Mouse (Mus musculus) NIH3T3 (cell line): Measurements from ENCODE around the gene Tnfsf12.
A peak's percentile ranks its signal among the peaks of the same experiment; 100 is the strongest.

Experiments used
- DNase-seq: peaks from one replicate; pipeline ENCODE4 v3.0.0-alpha.2; 2012; ENCODE audit warnings: low read depth

Tnfsf12 gene

DNA sequence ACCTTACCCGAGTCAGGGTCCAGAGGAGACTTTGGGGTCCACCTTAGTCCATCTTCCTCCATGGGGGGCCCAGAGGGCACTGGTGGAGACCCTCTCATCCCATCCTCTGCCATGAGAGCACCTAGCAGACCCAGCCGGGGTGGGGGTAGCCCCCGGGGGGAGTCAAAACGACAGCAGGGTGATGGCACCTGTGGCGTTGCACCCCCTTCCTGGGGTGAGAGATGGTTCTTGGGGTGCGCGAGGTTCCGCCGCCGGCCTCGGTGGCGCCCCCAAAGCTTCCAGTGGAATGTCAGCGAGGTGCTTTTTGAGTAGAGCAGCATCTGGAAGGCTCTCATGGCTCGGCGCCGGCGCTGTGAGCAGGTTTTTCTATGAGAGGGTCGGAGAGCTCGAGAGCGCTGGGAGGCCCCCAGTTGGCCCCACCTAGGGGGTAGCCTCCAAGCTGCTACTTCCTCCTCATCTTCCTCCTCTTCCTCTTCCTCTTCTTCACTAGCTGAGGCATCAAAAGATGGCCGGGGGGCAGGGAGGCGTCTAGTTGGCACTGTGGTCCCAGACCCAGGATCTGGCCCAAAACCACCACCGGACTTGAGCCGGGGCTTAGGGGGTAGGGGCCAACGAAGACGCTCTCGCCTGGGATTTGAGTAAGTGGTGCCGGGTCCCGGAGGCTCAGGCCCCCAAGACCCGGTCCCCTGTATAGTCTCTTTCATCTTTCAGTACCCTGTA, 15.4 kb downstream of the Tnfsf12 start:
- DNase-seq, result no peak

DNA sequence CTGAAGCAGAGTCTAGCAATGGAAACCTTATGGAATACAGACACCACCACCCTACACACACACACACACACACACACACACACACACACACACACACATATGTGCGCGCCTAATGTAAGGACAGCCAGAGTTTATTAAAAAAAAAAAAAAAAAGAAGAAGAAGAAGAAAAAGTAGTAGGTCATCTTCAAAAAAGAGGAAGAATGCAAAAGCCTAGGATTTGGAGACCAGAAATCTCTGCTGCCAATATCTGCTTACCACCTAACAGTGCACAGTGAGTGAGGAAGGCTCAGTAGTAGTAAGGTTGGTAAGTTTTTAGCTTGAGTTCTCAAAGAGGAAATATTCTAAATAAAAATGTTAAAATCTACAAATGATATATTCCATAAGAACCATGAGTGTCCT, 16.5 kb downstream of the Tnfsf12 start:
- DNase-seq, result no peak

DNA sequence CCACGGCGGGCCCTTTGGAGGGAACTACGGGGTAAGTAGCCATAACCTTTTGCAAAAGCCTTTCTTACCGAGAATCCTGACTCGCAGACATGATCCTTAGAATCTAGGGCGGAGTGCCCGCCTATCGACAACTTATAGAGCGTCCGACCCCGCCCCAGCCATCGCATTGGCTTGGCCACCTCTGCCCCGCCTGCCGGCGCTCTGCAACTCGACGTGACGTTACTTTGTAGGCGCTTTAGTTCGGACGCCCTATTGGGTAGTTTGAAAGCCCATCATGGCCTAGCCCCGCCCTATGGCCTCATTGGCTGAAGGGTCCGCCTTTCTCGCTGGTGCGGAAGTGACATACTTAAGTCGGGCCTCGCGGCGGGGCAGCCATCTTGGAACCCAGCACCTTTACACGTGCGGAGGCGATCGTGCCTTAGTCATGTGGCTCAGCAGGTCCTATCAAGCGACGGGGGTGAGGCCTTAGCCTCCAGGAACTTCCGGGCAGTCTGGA, 23.4 kb downstream of the Tnfsf12 start, which contains the start of gene Eif4a1:
Eif4a1 (minus strand) TSS at position 213 of the 496 bp plus-strand sequence.
- DNase-seq, result peak; percentile 100

DNA sequence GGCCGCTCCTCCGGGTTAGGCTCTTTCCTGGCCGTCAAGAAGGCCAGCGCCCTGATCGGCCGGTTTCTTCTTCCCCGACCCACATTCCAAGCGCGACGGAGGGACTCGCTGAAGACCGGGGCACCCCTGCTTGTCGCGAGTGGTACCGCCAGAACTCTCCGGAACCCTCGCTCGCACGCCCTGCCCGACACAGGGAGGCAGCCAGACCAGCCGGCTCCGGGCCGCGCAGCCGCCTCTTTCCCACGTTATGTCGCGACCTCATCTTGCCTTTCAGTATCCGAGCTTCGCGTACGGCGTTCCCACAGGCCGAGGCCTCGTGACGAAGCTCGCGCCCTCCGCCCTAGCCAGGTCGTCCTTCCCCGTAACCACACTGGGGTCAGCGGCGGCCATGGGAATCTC, 23.9 kb downstream of the Tnfsf12 start:
- no peak for DNase-seq

DNA sequence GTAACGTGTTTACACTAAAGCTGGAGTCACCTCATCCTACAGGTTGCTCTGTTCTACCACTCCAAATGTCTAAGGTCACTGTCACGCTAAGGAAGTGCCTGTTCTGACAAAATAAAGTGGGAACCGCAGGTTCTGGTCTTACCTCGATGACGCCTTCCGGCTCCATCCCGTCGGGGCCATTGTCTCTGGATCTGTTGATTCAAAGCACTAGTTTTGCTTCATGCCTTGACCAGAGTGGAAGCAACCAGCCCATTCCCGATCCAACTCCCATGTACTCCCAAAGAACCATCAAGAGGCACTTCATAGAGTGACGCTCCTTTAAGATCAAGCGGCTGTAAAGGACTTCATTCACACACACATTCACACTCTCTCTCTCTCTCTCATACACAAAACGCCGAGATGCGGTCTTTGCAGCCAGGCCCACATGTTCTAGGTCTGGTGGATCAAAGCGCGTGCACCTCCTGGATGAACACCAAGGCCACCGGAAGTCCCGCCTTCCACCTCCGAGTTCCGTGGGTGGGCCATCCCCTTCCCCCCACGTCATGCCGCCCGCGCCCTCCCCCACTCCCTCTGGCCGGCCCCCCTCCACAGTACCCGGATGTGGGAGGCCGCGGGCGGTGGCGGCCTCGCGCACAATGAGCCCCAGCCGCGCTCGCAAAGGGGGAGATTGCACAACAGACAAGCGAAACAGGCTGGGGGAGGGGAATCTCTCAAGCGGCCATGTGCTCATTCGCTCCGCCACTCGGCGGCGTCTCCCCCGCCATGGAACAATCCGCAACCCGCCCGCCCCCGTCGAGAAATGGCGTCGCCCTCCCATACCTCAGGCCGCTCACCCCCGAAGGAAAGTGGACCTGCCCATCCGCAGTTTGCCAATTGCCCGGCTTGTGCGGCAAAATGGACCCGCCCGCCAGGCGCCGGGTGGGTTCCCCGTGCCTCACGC, 24.6 kb downstream of the Tnfsf12 start:
- peak; percentile 99 for DNase-seq

DNA sequence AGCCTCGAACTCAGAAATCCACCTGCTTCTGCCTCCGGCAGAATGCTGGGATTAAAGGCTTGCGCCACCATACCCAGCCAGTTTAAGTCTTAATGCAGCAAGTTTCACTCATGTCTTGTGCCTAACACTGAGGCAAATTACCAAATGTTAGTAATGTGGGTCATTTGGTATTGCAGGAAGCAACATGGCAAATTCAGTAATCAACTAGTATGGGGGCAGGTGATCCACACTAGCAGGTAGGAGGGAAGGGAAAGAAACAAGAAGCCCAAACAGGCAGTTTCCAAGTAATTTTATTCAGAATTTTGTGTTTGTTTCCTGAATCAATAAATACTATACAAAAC, 29.0 kb downstream of the Tnfsf12 start:
- DNase-seq, result no peak

DNA sequence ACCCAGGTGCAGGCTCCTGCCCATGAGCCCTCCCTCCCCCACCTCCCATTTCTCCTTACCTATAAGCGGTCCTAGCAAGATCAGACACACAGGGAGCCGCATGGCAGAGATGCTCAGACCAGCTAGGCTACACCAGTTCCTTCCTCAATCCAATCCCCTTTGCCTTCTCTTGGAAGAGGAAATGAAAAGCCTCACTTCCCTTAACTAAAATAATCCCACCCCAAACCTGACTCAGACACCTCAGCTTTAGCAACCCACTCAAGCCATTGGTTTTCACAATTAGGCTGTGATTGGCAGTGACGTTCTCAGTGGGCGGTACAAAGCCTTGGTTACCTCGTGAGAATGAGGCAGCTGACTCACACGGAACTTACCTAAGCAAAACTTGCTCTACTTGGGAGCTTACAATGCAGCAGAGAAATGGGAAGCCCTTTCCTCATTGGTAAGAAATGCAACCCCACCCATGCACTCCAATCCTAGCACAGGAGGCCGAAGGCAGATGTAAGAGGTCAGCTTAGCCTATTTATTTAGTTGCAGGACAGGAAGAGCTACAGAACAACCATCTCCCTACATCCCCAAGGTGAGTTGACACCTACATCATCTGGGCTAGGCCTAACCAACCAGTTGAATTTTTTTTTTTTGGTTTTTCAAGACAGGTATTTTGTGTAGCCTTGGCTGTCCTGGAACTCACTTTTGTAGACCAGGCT, 29.5 kb downstream of the Tnfsf12 start, which contains the start of gene Cd68:
Cd68 (minus strand) TSS at position 193 of the 704 bp plus-strand sequence.
- DNase-seq, result peak; percentile 85

DNA sequence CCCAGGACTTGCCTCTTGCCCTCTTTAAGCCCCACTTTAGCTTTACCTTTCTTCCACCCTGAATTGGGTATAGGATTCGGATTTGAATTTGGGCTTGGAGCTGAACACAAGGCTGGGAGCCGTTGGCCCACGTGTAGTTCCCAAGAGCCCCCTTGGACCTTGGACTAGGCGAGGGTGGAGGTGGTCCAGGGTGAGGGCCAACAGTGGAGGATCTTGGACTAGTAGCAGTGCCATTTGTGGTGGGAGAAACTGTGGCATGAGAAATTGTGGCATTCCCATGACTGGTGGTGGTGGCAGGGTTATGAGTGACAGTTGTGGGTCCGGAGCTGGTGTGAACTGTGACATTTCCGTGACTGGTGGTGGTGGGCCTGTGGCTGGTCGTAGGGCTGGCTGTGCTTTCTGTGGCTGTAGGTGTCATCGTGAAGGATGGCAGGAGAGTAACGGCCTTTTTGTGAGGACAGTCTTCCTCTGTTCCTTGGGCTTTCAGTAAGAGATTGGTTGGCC, 30.1 kb downstream of the Tnfsf12 start:
- no peak for DNase-seq

DNA sequence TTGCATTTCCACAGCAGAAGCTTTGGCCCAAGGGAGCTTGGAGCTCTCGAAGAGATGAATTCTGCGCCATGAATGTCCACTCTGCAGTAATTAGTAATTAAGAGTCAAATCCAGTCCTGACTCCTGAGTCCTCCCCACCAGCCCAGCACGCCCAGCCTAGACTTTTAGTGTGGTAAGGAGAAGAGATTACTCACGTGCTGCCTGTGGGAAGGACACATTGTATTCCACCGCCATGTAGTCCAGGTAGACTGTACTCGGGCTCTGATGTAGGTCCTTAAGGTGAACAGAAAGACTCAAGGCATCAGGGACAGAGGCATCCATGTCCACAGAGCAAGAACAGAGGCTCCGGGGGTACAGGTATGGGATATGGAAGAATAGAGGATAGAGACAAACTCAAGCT, 30.8 kb downstream of the Tnfsf12 start:
- DNase-seq, result no peak

DNA sequence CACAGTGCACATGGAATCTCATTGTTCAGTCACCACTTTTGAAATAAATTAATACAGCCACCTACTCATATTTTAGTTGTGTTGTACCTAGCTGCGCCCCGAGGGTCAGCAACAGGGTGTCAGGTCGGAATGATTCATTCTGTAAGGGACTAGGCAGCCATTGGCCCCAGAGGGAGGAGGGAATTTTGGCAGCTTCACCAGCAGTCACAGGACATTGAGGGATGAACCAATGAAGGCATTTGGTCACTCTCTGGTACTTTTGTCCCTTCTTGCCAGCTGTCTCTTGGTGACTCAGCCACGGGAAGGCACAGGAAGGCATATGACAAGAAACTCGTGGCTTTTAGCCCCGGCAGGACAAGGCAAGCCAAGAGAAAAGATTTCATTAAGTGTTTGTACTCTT, 31.9 kb downstream of the Tnfsf12 start:
- no peak for DNase-seq

DNA sequence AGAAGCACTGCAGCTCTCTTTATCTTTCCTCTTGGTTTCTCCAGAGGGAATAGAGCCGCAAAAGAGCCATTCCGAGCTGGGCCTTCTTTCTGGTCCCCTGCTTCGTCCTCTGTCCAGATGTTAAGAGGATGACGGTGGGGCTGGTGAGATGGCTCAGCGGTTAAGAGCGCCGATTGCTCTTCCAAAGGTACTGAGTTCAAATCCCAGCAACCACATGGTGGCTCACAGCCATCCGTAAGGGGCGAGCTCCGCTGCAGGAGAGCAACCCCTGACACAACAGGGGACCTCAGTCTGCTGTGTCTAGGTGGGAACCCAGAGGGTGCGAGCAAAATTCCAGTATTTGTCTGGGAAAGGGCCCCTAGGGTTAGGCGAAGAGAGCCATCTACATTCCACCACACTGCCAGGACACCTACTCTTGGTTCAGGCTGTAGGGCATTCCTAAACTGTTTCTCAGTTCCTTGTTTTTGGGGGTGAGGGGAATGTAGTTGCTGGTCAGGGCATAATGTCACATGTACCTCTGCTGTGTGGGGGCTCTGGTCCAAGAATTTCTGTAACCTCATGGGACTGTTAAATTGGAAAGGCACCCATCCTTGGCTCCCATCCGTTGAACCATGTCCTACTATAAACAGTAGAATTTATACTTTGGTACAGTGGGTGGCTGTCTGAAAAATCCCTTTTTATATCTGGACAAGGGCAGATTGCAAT, 32.5 kb downstream of the Tnfsf12 start:
- DNase-seq, result no peak

DNA sequence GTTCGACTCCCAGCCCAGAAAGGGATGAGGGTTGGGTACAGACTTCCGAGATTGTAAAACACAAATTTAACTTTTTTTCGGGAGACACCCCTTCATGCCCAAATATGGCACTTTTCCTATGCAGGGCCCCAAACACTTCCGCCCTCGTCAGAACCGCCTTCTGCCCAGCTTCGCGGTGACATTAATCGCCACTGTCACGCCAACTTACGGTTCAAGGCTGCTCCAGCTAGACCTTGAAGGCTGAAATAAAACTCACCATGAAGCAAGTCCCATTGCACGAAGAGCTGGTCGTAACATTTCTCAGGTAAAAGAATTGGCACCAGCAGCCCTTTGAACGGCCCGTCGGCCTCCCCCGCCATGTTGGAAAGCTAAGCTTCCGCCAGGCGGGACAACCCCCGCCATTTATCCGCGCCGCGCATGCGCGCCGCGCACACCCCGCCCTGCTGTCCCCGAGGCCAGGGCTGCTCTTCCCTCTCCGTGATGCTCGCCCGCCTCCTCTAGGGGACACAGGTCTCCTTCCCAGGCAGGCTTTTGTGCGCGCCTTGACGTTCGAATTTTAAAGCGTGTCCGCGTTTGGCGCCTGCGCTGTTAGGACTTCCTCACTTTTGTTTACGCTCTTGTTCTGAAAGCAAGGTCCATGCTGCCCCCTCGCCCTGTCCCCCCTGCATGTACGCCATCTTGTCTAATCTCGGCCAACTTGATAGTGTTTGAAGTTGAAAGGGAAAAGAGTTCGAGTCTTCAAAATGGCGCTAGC, 33.3 kb downstream of the Tnfsf12 start, which contains the start of gene Mpdu1:
Mpdu1 (minus strand) TSS at position 430 of the 754 bp plus-strand sequence.
- peak; percentile 98 for DNase-seq

DNA sequence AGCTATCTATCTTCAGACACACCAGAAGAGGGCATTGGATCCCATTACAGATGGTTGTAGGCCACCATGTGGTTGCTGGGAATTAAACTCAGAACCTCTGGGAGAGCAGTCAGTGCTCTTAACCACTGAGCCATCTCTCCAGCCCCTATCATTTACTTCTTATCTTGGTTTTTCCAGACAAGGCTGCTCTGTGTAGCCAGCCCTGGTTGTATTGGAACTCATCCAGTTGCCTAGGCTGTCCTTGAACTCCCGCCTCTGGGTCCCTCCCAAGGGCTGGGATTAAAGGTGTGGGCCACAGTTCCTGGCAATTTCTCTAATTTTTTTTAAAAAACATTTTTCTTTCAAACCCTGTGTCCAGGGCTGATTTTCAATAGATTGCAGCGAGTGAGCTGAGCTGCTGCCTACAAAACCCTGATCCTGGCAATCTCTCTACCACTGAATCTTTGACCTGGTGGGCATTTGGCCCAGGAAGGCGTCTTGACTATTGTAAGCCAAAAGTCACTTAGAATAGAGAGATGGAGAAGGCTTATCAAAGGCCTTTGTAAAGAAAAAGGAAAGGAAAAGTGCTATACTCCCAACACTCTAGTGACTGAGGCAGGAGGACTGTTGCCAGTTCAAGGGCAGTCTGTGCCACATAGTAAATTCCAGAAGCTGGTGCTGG, 34.3 kb downstream of the Tnfsf12 start:
- peak; percentile 58 for DNase-seq

DNA sequence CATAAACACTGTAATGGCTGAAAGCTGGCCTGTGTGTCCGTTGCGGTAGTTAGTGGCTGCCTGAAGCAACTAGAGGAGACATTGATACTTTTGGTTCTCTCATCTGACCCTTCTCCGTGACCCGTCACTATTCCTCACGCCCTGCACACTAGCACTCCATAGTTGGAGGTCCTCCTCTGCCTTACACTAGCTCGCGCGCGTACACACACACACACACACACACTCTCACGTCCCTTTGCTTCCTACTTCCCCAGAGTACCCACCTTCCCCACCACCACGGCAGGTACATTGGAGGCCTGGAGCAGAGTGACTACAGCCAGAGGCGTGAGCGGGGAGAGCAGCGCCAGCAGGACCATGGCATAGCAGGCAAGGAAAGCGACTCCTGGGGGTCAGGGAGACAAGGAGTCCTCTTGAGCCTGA, 38.2 kb downstream of the Tnfsf12 start:
- no peak for DNase-seq

DNA sequence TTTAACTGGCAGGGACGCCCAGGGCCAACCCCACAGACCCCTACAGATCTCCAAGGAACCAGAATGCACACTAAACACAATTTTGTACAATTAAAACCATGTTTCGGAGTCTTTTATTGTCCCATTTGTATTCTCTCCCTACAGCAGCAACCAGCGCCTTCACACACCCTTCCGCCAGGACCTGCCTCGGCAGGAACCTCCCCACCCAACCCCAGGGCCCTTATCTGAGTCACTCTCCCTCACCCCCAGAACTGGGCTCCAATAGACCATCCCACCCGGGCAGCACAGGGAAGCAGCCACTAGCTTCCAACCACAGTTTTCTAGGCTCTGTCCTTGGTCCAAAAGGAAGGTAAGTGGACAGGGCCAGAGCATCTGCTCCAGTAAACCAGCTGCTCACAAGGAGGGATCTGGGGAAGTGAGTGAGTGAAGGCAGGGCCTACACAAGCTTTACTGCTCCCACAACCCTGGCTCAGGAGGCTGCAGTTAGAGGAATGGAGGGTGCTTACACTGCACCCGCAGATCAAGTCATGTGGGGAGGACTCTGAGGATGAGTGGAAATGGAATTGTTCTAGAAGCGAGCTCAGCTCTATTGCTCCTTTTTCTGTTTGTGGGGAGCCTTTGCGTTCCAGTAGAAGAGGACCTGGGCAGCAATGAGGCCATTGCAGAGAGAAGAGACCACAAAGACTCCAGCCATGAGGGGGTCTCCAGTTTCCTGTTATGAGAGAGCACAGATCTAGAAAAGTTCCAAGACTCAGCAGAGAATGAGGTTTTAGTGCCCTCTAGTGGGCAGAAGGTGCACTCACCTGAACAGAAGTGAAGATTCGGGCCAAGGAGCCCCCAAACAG, 38.8 kb downstream of the Tnfsf12 start:
- peak; percentile 80 for DNase-seq

DNA sequence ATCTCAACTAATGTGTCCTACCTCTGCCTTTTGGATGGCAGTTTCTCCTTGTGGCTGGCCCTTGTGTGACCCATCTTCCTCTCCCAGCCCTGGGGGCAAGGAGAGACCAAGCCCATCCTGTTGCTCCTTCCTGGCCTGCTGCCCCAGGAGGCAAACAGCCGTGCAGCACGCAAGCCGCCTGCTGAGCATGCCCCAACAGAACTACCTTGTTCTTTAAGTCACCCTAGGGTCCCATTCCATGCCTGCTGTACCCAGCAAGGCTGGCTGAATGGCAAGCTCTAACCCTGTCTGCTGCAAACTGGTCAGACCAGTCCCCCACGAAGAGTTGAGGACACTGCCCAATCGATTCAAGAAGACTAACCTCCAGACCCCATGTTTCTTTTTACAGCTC, 39.6 kb downstream of the Tnfsf12 start:
- DNase-seq, result no peak

DNA sequence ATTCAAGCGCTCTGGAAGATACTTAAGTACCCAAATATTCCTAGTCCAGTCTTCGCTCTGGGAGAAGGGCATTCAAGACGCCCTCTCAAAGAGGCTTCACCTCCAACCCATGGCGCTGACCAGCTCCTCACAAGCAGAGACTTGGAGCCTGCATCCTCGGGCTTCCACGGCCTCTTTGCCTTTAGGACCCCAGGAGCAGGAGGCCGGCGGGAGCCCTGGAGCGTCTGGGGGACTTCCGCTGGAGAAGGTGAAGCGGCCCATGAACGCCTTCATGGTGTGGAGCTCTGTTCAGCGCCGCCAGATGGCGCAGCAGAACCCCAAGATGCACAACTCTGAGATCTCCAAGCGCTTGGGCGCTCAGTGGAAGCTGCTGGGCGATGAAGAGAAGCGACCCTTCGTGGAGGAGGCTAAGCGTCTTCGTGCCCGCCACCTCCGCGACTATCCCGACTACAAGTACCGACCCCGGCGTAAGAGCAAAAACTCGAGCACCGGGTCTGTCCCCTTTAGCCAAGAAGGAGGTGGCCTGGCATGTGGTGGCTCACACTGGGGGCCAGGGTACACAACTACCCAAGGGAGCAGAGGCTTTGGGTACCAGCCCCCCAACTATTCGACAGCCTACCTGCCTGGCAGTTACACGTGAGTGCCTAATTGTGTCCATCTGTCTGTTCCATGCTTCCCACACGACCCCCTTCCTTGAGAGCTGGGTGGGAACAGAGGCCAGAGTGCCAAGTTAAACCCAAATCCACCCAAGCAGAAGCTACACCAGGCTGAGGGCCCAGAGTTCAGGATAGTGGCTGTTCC, 40.2 kb downstream of the Tnfsf12 start, which contains the start of gene Sox15:
Sox15 (plus strand) TSS at position 51 of the 801 bp plus-strand sequence.
- peak; percentile 46 for DNase-seq

DNA sequence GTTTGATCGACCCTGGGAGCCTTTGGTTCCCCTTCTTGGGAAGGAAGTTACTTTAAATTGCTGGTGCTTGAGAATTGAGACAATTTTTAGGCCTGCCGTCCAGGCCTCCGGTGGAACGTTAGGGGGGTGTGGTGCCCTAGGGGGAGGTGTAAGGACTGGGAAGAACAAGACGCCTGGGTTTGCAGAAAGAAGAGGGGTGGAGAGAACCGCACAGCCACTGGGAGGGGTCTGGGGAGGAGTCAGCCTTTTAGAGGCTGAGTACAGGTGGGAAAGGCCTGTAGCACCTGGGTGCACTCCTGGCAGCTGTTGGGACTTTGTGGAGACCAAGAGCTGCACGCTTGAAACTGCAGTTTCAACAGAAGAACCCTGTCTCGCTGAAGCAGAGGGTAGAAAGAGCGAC, 40.9 kb downstream of the Tnfsf12 start:
- DNase-seq, result no peak
